Mouse (Mus musculus) Patski (cell line): ENCODE results near the gene Pdzd7. TPM values are rescaled to one million over a fixed set of nuclear protein-coding genes. Genes with fewer than 3 reads are reported as not detected.
"Not testable (repeated sequence)": the region's sequence is repeated elsewhere in the genome, so short reads cannot be mapped to it uniquely, and the experiment has no call there.

ENCODE experiments used
- ATAC-seq: fragments of 100-300 bp; one replicate; pipeline ENCODE4 v1.8.0; 2021
- CTCF ChIA-PET: fragments of 350-600 bp; sonication (Branson Sonifier 250); formaldehyde crosslinking; loops from one replicate; lab custom pipeline; 2022; ENCODE audit warnings: inconsistent platforms; lab: Charles Lee
- POLR2A ChIA-PET: fragments of 350-600 bp; sonication (Branson Sonifier 250); formaldehyde crosslinking; loops from one replicate; lab custom pipeline; 2022; ENCODE audit warnings: antibody characterized with exemption, inconsistent platforms; lab: Charles Lee
- DNase-seq: peaks from one replicate; pipeline ENCODE4 v3.0.0-alpha.2; 2011; ENCODE audit warnings: low read depth, low spot score
- H3K27me3 ChIP-seq: fragments of 371-371 bp; one replicate; pipeline ENCODE4 v1.5.1; 2021
- CTCF ChIP-seq: fragments of 100-300 bp; IDR thresholded peaks from one replicate; pipeline ENCODE4 v1.5.1; 2021
- in situ Hi-C: fragments of 300-500 bp; cut with MboI; formaldehyde crosslinking; loops from 3 replicates; pipeline ENCODE4 v1.11.1; 2018; ENCODE audit warnings: low pct_unique_long_range_greater_than_20kb, mixed read lengths
- polyA plus RNA-seq: library from polyadenylated mRNA; unstranded; gene quantifications from one replicate; pipeline ENCODE4 v1.2.3, GENCODE M21; 2021

The Pdzd7 gene
- polyA plus RNA-seq, 1 experiment from 2014 or later = 4.9 TPM

DNA sequence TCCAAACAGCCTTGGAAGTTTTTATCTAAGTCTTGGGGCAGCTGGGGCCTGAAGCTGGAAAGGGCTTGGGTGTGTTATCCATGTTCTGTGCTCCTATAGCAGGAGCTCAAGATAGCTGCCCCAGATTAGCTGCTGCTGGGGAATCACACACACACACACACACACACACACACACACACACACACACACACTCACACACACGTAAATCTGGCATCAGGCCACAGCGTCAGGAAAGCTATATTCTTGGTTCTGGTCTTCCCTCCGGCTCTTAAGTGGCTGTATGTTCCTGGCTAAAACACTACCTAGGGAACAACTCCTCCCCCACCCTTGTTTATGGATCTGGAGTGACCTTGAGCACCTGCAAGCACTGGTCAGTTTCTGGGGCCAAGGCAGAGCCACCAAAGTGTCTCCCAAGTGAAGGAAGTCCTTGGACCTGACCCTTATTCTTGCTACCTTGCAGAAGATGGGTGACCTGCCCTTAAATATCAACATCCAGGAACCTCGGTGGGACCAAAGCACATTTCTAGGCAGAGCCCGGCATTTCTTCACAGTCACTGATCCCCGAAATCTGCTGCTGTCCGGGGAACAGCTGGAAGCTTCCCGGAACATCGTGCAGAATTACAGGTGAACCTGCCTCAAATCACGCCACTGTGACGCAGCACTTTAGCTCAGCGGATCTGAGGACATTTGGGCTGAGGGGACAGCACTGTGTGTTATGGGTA lies 3.3 kb upstream of the Pdzd7 start:
- H3K27me3 ChIP-seq = peaks cover 4% of the 10 kb centered on the region
- in situ Hi-C loops = no loop called here
- DNase-seq (no peak), ATAC-seq (no peak)
- ChIA-PET CTCF (interaction anchor here (0.9 to 4.0 kb wide), 6 partner anchors 8 to 35 kb away, joined by 3 to 31 read pairs (median 14); partner anchors contain the start of genes Kazald1 and Lzts2), POLR2A (interaction anchor here (0.9 to 2.9 kb wide), 3 partner anchors 10 to 27 kb away, joined by 3 to 14 read pairs (median 4); no protein-coding TSS in a partner anchor)
- no peak for TF ChIP-seq CTCF

GRCm38 (mm10) chr19:45047935-45048643 lies 2.6 kb upstream of the Pdzd7 start:
- ChIA-PET POLR2A (interaction anchor here (0.9 to 2.9 kb wide), 7 partner anchors 8 to 35 kb away, joined by 3 to 14 read pairs (median 4); partner anchors contain the start of gene Lzts2), CTCF (interaction anchor here (0.9 to 4.0 kb wide), 9 partner anchors 9 to 34 kb away, joined by 3 to 31 read pairs (median 11); partner anchors contain the start of genes Kazald1 and Lzts2)
- ATAC-seq (peak; percentile 9), DNase-seq (no peak)
- TF ChIP-seq CTCF = no peak
- peaks cover 4% of the 10 kb centered on the region for H3K27me3 ChIP-seq
- in situ Hi-C loops = no loop called here

DNA sequence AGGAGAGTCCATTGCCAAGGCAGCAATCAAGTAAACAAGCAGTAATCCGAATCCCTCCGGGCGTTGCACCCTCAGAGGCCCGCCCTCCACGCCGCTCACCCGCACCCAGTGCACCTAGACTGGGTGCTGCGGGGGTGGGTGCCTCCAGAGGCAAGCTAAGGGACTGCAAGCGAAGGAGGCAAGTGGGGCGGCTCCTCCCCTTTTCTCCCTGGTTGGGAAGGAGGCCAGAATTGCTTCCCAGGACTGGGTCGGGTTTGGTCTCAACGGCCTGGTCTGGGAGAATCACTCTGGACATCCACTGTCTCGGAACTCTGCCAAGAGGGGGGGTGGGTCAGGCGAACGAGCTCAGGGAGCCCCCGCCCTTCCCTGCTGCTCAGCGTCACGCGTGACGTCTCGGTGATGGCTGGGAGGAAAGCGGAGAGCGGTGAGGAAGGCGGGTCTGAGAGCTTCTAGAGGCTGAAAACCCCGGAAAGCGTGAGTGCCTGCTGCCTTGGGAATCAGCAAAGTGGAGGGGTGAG lies 2.0 kb upstream of the Pdzd7 start, which contains the start of gene Sfxn3:
TSS of gene Sfxn3 (plus strand) at position 87 of the 518 bp plus-strand sequence.
- ATAC-seq (peak; percentile 83), DNase-seq (peak; percentile 77)
- POLR2A ChIA-PET = interaction anchor here (0.8 to 2.9 kb wide), 7 partner anchors 8 to 35 kb away, joined by 3 to 14 read pairs (median 4); partner anchors contain the start of gene Lzts2
- CTCF ChIA-PET = interaction anchor here (1.0 to 4.0 kb wide), 10 partner anchors 7 to 34 kb away, joined by 3 to 31 read pairs (median 8); partner anchors contain the start of genes Kazald1 and Lzts2
- peaks cover 4% of the 10 kb centered on the region for H3K27me3 ChIP-seq
- no peak for TF ChIP-seq CTCF
- in situ Hi-C loops = no loop called here

- ChIA-PET CTCF (interaction anchor here (0.8 to 4.0 kb wide), 12 partner anchors 8 to 150 kb away, joined by 3 to 31 read pairs (median 5); partner anchors contain the start of genes Kazald1 and Lzts2), POLR2A (interaction anchor here (0.7 to 2.9 kb wide), 8 partner anchors 9 to 34 kb away, joined by 3 to 14 read pairs (median 4); partner anchors contain the start of gene Lzts2)
- H3K27me3 ChIP-seq = peaks cover 4% of the 10 kb centered on the region
- in situ Hi-C loops = no loop called here
- no peak for TF ChIP-seq CTCF
- ATAC-seq (no peak), DNase-seq (no peak)
Measured at GRCm38 (mm10) chr19:45046523-45047321, 1.2 kb upstream of the Pdzd7 start.

GRCm38 (mm10) chr19:45045236-45045635 lies 281 bp downstream of the Pdzd7 start:
- DNase-seq (no peak), ATAC-seq (no peak)
- in situ Hi-C loops = no loop called here
- H3K27me3 ChIP-seq = peaks cover 9% of the 10 kb centered on the region
- no peak for TF ChIP-seq CTCF
- CTCF ChIA-PET = interaction anchor here (1.6 to 4.0 kb wide), 3 partner anchors 9 to 14 kb away, joined by 5 to 31 read pairs (median 11); no protein-coding TSS in a partner anchor
- POLR2A ChIA-PET = no interaction called here

DNA sequence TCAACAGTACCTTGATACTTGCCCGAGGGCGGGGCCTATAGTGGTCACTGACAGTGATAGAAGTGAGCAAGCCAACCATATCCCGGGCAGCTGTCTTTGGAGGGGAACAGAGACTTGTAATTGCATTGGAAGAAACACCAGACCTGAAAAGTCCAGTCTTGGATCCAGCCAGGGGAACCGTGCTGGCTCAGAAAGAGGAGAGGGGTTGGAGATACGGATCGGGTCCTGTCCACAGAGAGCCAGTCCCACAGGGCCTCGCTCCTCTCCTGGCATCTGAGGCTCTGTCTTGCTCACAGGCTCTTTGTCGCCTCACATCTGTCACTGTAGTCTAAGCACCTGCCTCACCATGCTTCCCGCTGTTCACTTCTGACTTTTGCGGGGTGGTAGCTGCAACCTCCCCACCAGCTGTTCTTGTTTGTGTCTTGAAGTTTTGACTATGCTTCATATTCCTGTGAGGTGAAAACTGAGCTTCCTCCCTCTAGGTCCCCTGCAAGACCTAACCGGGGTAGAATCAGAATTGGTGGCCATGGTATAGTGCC lies 1.1 kb downstream of the Pdzd7 start:
- POLR2A ChIA-PET = no interaction called here
- ATAC-seq (no peak), DNase-seq (no peak)
- CTCF ChIA-PET = interaction anchor here (1.6 kb wide), 1 partner anchor 9 kb away, joined by 5 read pairs; no protein-coding TSS in a partner anchor
- no peak for TF ChIP-seq CTCF
- in situ Hi-C loops = no loop called here
- H3K27me3 ChIP-seq = peaks cover 15% of the 10 kb centered on the region

- DNase-seq (no peak), ATAC-seq (no peak)
- CTCF ChIA-PET = no interaction called here
Measured at GRCm38 (mm10) chr19:45040214-45040613, 5.3 kb downstream of the Pdzd7 start.

DNA sequence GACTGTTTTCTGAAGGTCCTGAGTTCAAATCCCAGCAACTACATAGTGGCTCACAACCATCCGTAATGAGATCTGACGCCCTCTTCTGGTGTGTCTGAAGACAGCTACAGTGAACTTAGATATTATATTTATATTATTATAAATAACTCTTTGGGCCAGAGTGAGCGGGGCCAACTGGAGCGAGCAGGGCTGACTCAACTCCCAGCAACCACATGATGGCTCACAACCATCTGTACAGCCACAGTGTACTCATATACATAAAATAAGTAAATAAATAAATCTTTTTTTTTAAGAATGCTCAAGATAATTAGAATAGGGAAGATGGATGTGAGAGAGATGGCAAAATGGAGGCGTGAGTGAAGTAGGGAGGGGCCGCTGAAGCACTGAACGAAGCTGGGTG lies 7.3 kb downstream of the Pdzd7 start:
- ChIA-PET CTCF (interaction anchor here (1.3 to 1.6 kb wide), 2 partner anchors 8 to 18 kb away, joined by 3 to 5 read pairs; no protein-coding TSS in a partner anchor), POLR2A (interaction anchor here (1.4 kb wide), 1 partner anchor 9 kb away, joined by 3 read pairs; the partner anchor contains the start of gene Sfxn3)
- not testable (repeated sequence) for ATAC-seq, DNase-seq
- peaks cover 10% of the 10 kb centered on the region for H3K27me3 ChIP-seq
- in situ Hi-C loops = loop anchor here (10.0 kb wide), 1 partner anchor 453 kb away; no protein-coding TSS in a partner anchor

More at GRCm38 (mm10) chr19:45040214-45040613, 5.3 kb downstream of the Pdzd7 start:
- H3K27me3 ChIP-seq = peaks cover 15% of the 10 kb centered on the region
- no peak for TF ChIP-seq CTCF
- POLR2A ChIA-PET = no interaction called here
- in situ Hi-C loops = no loop called here

- H3K27me3 ChIP-seq = peaks cover 10% of the 10 kb centered on the region
- ChIA-PET POLR2A (interaction anchor here (1.4 kb wide), 2 partner anchors 11 to 18 kb away, joined by 3 read pairs; partner anchors contain the start of gene Sfxn3), CTCF (interaction anchor here (0.8 to 1.1 kb wide), 5 partner anchors 10 to 40 kb away, joined by 3 read pairs; partner anchors contain the start of gene Sfxn3)
- DNase-seq (no peak), ATAC-seq (no peak)
- no peak for TF ChIP-seq CTCF
- in situ Hi-C loops = loop anchor here (10.0 kb wide), 1 partner anchor 452 kb away; no protein-coding TSS in a partner anchor
Measured at GRCm38 (mm10) chr19:45036867-45037266, 8.7 kb downstream of the Pdzd7 start.
